Mouse (Mus musculus) stomach, embryonic 14.5 days (tissue): Measurements from ENCODE around the gene Dip2a. TPM values are rescaled to one million over a fixed set of nuclear protein-coding genes. Genes with fewer than 3 reads are reported as not detected.

Experiments
- ATAC-seq: fragments of 200-750 bp; cut with Nextera tagmentation; 2 replicates; pipeline ENCODE4 v1.8.0; 2017; ENCODE audit warnings: low read depth, moderate TSS enrichment; ENCODE audit not compliant: insufficient number of reproducible peaks, insufficient read depth, low FRiP score
- H3K27ac ChIP-seq: fragments of 300-500 bp; sonication (generic); 2 replicates; pipeline ENCODE4 v1.5.1; 2014; ENCODE audit warnings: mild to moderate bottlenecking, low read length, moderate library complexity, mixed read lengths
- H3K27me3 ChIP-seq: fragments of 300-500 bp; sonication (generic); 2 replicates; pipeline ENCODE4 v1.6.1; 2014; ENCODE audit warnings: low read length, control low read depth, mixed read lengths; ENCODE audit not compliant: control insufficient read depth, insufficient read depth
- H3K36me3 ChIP-seq: fragments of 300-500 bp; sonication (generic); 2 replicates; pipeline ENCODE4 v1.6.1; 2014; ENCODE audit warnings: mild to moderate bottlenecking, control low read depth, low read length, moderate library complexity, mixed read lengths; ENCODE audit not compliant: control insufficient read depth, insufficient read depth
- H3K4me1 ChIP-seq: fragments of 300-500 bp; sonication (generic); 2 replicates; pipeline ENCODE4 v1.6.1; 2014; ENCODE audit warnings: low read length, control low read depth, mixed read lengths; ENCODE audit not compliant: control insufficient read depth, insufficient read depth
- H3K4me2 ChIP-seq: fragments of 300-500 bp; sonication (generic); replicated peaks from 2 replicates; pipeline ENCODE4 v1.6.1; 2014; ENCODE audit warnings: low read depth, low read length, control low read depth
- H3K4me3 ChIP-seq: fragments of 300-500 bp; sonication (generic); 2 replicates; pipeline ENCODE4 v1.5.1; 2014; ENCODE audit warnings: low read depth, low read length, control low read depth
- H3K9ac ChIP-seq: fragments of 300-500 bp; sonication (generic); replicated peaks from 2 replicates; pipeline ENCODE4 v1.6.1; 2014; ENCODE audit warnings: low read depth, mild to moderate bottlenecking, control low read depth, low read length, moderate library complexity, mixed read lengths
- H3K9me3 ChIP-seq: fragments of 300-500 bp; sonication (generic); 2 replicates; pipeline ENCODE4 v1.6.1; 2016; ENCODE audit warnings: low read depth, low read length, control low read depth; ENCODE audit not compliant: control insufficient read depth
- WGBS: fragments of 180-500 bp; shearing (Covaris S2); extraction: QIAGEN DNeasy Blood & Tissue Kit; methylation state at CpG from one replicate; pipeline ENCODE4 v1.1.7; 2014; 5-methylcytosine and 5-hydroxymethylcytosine counted together
- polyA plus RNA-seq: library from polyadenylated mRNA; unstranded; fragments of >200 nt; fragmentation: Nextera tagmentation; extraction: Ambion mirVana; gene quantifications from 2 replicates; pipeline ENCODE4 v1.2.1, GENCODE M21; 2014

Gene Dip2a
- polyA plus RNA-seq, 1 experiment from 2014 or later: 7.8 TPM

DNA sequence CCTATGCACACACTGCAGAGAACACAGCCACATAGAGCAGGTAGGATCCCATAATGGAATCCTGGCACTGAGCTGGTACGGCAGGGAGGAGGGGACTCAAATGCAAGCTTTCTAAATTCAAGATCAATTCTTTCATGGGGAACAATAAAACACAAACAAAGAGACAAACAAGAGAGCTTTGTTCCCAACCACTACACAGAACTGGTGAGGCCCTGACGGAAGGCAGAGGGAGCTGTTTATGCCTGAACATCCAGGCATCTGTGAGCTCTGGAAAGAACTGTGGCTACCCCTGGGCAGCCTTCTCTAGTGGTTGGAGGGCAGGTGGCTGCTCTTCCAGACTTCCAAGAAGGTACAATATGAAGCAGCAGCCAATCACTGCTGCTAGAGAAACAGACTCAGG is 13.1 kb downstream of the Dip2a start:
- Histone ChIP-seq H3K9ac (no peak overlapping the region), H3K27ac (no peak overlapping the region), H3K9me3 (no peaks in the 10 kb centered on the region), H3K36me3 (no peaks in the 10 kb centered on the region), H3K4me2 (no peak overlapping the region), H3K27me3 (no peaks in the 10 kb centered on the region), H3K4me3 (no peak overlapping the region), H3K4me1 (no peaks in the 10 kb centered on the region)
- WGBS: 79% methylated on average over 2 of the region's 2 CpGs
- ATAC-seq: no peak

DNA sequence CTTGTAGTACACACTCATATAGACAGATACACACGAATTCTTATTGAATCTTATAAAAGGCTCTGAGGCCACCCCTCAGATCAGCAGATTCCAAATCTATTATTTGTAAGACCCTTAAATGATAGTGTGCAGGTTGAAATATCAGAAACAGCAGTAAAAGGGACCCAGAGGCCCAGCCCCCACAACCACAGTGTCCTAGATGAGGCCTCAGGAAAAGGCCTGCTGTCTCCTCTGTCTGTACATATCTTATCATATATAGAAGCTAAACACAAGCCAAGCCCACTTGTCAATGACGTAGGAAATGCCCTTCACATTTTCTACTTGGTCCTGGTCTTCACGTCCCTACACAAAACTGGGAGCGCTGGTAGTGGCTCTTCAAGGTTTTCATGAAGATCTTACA is 16.0 kb downstream of the Dip2a start:
- no peak for ATAC-seq
- 86% methylated on average over 4 of the region's 4 CpGs for WGBS
- Histone ChIP-seq H3K9me3 (no peaks in the 10 kb centered on the region), H3K36me3 (no peaks in the 10 kb centered on the region), H3K9ac (no peak overlapping the region), H3K4me1 (no peaks in the 10 kb centered on the region), H3K4me3 (no peak overlapping the region), H3K27ac (no peak overlapping the region), H3K4me2 (no peak overlapping the region), H3K27me3 (no peaks in the 10 kb centered on the region)

DNA sequence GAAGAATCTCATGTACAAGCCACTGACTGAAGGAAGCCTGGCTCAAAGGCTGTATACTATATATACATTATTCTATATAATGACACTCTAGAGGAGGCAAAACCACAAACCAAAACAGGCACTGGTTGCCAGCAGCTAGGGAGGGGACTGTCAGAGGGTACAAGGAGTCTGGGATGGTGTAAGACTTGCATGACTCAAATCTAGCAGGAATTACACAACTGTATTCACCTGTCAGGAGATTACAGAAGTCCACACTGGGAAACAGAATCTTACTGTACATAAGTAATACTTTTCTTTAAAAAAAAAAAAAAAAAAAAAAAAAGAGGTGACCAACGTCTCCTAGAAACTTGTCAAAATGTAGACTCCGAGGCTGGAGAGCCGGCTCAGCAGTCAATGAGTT is 16.5 kb downstream of the Dip2a start:
- no peaks in the 10 kb centered on the region for H3K27me3 ChIP-seq
- no peaks in the 10 kb centered on the region for H3K9me3 ChIP-seq
- H3K4me3 ChIP-seq: no peak overlapping the region
- H3K4me2 ChIP-seq: no peak overlapping the region
- no peaks in the 10 kb centered on the region for H3K36me3 ChIP-seq
- H3K9ac ChIP-seq: no peak overlapping the region
- WGBS: 82% methylated on average over 3 of the region's 3 CpGs
- no peak overlapping the region for H3K27ac ChIP-seq
- H3K4me1 ChIP-seq: no peaks in the 10 kb centered on the region
- no peak for ATAC-seq

DNA sequence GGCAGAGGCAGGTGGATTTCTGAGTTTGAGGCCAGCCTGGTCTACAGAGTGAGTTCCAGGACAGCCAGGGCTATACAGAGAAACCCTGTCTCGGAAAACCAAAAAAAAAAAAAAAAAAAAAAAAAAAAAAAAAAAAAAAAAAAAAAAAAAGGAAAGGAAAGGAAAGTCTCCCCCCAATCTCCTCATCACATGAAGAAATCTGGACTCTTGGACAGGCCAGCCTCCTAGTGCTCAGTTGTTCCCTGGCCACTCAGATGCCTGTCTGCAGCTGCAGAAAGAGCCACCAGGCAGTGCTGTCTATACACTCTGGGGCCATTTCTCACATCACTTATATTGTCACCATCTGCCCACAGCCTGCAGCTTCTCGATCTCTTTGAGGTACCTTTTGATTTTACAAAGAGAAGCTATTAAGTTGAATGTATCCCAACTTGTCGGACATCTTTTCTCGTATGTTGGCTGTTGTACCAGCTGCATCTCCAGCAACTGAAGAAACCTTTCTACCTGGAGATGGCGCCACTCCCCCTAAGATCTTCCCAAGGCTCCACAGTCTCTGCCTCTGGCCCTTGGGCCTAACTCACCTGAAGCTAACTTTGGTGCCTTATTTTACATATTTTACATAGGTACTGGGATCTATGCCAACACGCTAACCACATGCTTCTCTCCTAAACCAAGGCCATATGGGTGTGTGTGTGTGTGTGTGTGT is 18.6 kb downstream of the Dip2a start:
- 60% methylated on average over 6 of the region's 6 CpGs for WGBS
- Histone ChIP-seq H3K4me2 (no peak overlapping the region), H3K4me1 (no peaks in the 10 kb centered on the region), H3K36me3 (no peaks in the 10 kb centered on the region), H3K9me3 (no peaks in the 10 kb centered on the region), H3K27me3 (no peaks in the 10 kb centered on the region), H3K27ac (no peak overlapping the region), H3K9ac (no peak overlapping the region), H3K4me3 (no peak overlapping the region)
- ATAC-seq: no peak

DNA sequence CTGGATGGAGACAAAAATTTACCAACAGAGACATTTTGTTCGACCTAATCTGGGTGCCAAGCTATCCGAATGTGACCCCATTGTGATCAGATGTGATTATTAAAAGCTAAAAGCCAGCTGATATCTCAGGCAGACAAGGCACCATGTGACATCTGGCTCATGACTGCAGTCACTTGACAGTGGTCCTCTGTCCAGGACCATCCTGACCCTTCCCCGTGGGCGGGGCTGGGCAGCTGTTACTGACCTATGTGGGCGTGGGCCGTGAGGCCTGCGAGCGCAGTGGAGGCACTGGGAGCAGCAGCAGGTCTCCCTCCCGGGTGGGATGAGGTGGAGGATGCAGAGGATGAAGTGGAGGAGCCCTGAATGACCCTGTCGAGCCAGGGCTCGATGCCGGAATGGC is 27.5 kb downstream of the Dip2a start:
- 80% methylated on average over 12 of the region's 12 CpGs for WGBS
- Histone ChIP-seq H3K27ac (no peak overlapping the region), H3K36me3 (peaks cover 33% of the 10 kb centered on the region), H3K9me3 (no peaks in the 10 kb centered on the region), H3K4me3 (no peak overlapping the region), H3K4me2 (no peak overlapping the region), H3K9ac (no peak overlapping the region), H3K27me3 (no peaks in the 10 kb centered on the region), H3K4me1 (no peaks in the 10 kb centered on the region)
- ATAC-seq: no peak

DNA sequence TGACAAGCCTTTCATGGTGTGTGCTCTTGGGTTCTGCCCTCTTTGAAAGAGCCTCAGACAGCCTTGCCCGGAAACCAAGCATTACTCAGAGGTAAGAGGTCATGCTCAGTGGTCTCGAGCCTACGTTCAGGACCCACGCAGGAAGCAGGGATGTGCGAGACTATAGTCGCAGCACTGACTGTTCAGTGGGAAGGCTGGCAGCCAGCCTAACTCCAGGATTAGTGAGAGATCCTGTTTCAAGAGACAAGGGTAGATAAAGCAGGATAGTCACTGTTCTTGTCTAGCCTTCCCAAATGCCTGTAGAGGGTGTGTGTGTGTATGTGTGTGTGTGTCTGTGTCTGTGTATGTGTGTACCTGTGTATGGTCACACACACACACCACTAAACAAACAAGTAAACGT is 28.9 kb downstream of the Dip2a start:
- no peaks in the 10 kb centered on the region for H3K9me3 ChIP-seq
- 73% methylated on average over 7 of the region's 7 CpGs for WGBS
- no peak overlapping the region for H3K9ac ChIP-seq
- H3K4me3 ChIP-seq: no peak overlapping the region
- H3K36me3 ChIP-seq: peaks cover 34% of the 10 kb centered on the region
- H3K27me3 ChIP-seq: no peaks in the 10 kb centered on the region
- H3K4me2 ChIP-seq: no peak overlapping the region
- no peak overlapping the region for H3K27ac ChIP-seq
- no peak for ATAC-seq
- no peaks in the 10 kb centered on the region for H3K4me1 ChIP-seq

DNA sequence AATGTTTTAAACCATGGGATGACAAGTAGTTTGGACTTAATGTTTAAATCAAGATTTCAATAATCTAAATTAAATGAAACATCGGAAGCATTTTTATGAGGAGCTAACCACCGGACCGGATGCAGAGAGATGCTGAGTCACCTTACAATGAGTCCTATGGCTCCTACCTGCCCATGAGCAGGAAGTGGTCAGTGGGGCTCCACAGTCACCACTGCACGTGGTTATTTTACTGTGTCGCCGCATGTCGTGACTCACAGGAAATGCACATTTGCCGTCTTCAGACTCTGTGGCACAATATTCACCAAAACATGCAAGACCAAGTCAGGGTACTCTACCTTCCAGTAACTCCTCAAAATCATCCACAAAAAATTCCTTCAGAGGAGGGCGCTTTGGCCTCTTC is 38.4 kb downstream of the Dip2a start:
- 89% methylated on average over 9 of the region's 9 CpGs for WGBS
- Histone ChIP-seq H3K27me3 (no peaks in the 10 kb centered on the region), H3K27ac (no peak overlapping the region), H3K36me3 (peaks cover 13% of the 10 kb centered on the region), H3K4me1 (no peaks in the 10 kb centered on the region), H3K9ac (no peak overlapping the region), H3K4me2 (no peak overlapping the region), H3K9me3 (no peaks in the 10 kb centered on the region), H3K4me3 (no peak overlapping the region)
- ATAC-seq: no peak

DNA sequence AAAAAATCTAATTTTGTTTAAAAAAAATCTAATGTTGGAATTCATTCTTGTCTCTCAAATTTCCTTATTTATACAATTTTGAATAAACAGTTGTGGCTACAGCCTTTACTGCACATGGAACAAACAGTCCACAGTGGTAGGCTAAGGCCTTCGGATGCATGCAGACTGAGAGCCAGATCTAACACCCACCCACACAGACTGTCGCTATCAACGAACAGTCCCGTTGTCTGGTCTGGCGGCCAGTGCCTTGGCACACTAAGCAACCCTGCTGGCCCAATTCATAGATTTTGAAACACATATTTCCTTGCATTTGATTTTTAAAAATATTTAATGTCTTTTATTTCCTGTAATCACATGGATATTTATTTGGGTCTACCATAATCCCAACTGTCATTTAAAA is 45.0 kb downstream of the Dip2a start:
- WGBS: 90% methylated on average over 5 of the region's 5 CpGs
- no peak for ATAC-seq
- H3K27ac ChIP-seq: no peak overlapping the region
- H3K9me3 ChIP-seq: no peaks in the 10 kb centered on the region
- peaks cover 43% of the 10 kb centered on the region for H3K36me3 ChIP-seq
- no peaks in the 10 kb centered on the region for H3K4me1 ChIP-seq
- H3K27me3 ChIP-seq: no peaks in the 10 kb centered on the region
- no peak overlapping the region for H3K9ac ChIP-seq
- no peak overlapping the region for H3K4me2 ChIP-seq
- no peak overlapping the region for H3K4me3 ChIP-seq

DNA sequence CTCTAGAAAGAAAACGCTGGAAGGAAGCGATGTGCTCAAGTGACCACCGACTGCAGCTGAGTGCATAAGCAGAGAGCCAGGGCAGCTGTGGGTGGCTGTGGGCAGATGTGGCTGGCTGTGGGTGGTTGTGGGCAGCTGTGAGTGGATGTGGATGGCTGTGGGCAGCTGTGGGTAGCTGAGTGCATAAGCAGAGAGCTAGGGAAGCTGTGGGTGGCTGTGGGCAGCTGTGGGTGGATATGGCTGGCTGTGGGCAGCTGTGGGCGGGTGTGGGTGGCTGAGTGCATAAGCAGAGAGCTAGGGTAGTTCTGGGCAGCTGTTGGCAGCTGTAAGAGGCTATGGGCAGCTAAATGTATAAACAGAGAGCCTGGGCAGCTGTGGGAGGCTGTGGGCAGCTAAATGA is 51.9 kb downstream of the Dip2a start:
- no peaks in the 10 kb centered on the region for H3K27me3 ChIP-seq
- 95% methylated on average over 4 of the region's 4 CpGs for WGBS
- no peak overlapping the region for H3K27ac ChIP-seq

More for the DNA sequence above, 51.9 kb downstream of the Dip2a start:
- H3K36me3 ChIP-seq: peaks cover 60% of the 10 kb centered on the region
- no peak for ATAC-seq
- H3K4me1 ChIP-seq: no peaks in the 10 kb centered on the region
- no peak overlapping the region for H3K4me2 ChIP-seq
- H3K9ac ChIP-seq: no peak overlapping the region
- no peak overlapping the region for H3K4me3 ChIP-seq
- H3K9me3 ChIP-seq: no peaks in the 10 kb centered on the region
